Mouse (Mus musculus) heart, embryonic 14.5 days (tissue): Measurements from ENCODE around the gene F11. TPM values are rescaled to one million over a fixed set of nuclear protein-coding genes. Genes with fewer than 3 reads are reported as not detected.

Experiments used
- ATAC-seq: fragments of 200-750 bp; cut with Nextera tagmentation; 2 replicates; pipeline ENCODE4 v1.8.0; 2017; ENCODE audit warnings: low read depth, moderate TSS enrichment; ENCODE audit not compliant: insufficient number of reproducible peaks, insufficient read depth, low FRiP score
- H3K27ac ChIP-seq, 2 experiments: fragments of 200-500 bp in 1 of 2; fragments of 300-500 bp in 1 of 2; sonication (generic) in 1 of 2; replicated peaks in 1 of 2; 2 replicates each; pipeline ENCODE4 v1.5.1; 2012 to 2014; ENCODE audit warnings: low read depth in 2 of 2, low read length in 2 of 2, control low read depth in 1 of 2, mild to moderate bottlenecking in 1 of 2, mixed read lengths in 1 of 2; ENCODE audit not compliant: control insufficient read depth in 1 of 2, insufficient read depth in 1 of 2
- H3K27me3 ChIP-seq: fragments of 300-500 bp; sonication (generic); 2 replicates; pipeline ENCODE4 v1.6.1; 2014; ENCODE audit warnings: mild to moderate bottlenecking, low read length, control low read depth; ENCODE audit not compliant: control insufficient read depth, insufficient read depth
- H3K36me3 ChIP-seq: fragments of 300-500 bp; sonication (generic); 2 replicates; pipeline ENCODE4 v1.6.1; 2014; ENCODE audit warnings: mild to moderate bottlenecking, control low read depth, low read length, mixed read lengths; ENCODE audit not compliant: control insufficient read depth, insufficient read depth
- H3K4me1 ChIP-seq, 2 experiments: fragments of 200-500 bp in 1 of 2; fragments of 300-500 bp in 1 of 2; sonication (generic) in 1 of 2; 2 replicates each; pipeline ENCODE4 v1.6.1; 2012 to 2014; ENCODE audit warnings: low read length in 2 of 2, control low read depth in 1 of 2, mixed read lengths in 1 of 2; ENCODE audit not compliant: control insufficient read depth in 2 of 2, insufficient read depth in 2 of 2
- H3K4me2 ChIP-seq: fragments of 300-500 bp; sonication (generic); 2 replicates; pipeline ENCODE4 v1.6.1; 2014; ENCODE audit warnings: mild to moderate bottlenecking, low read length
- H3K4me3 ChIP-seq, 2 experiments: fragments of 200-500 bp in 1 of 2; fragments of 300-500 bp in 1 of 2; sonication (generic) in 1 of 2; 2 replicates each; pipeline ENCODE4 v1.5.1; 2012 to 2014; ENCODE audit warnings: low read length in 2 of 2, mild to moderate bottlenecking in 2 of 2, control low read depth in 1 of 2, low read depth in 1 of 2, moderate library complexity in 1 of 2; ENCODE audit not compliant: control insufficient read depth in 1 of 2, insufficient read depth in 1 of 2
- H3K9ac ChIP-seq: fragments of 300-500 bp; sonication (generic); 2 replicates; pipeline ENCODE4 v1.6.1; 2014; ENCODE audit warnings: mild to moderate bottlenecking, low read length
- H3K9me3 ChIP-seq: fragments of 300-500 bp; sonication (generic); 2 replicates; pipeline ENCODE4 v1.6.1; 2016; ENCODE audit warnings: low read length, control low read depth; ENCODE audit not compliant: control insufficient read depth
- WGBS: fragments of 180-500 bp; shearing (Covaris S2); extraction: QIAGEN DNeasy Blood & Tissue Kit; methylation state at CpG from one replicate; pipeline ENCODE4 v1.1.7; 2014; 5-methylcytosine and 5-hydroxymethylcytosine counted together
- polyA plus RNA-seq: library from polyadenylated mRNA; unstranded; fragments of >200 nt; fragmentation: Nextera tagmentation; extraction: Ambion mirVana; gene quantifications from 2 replicates; pipeline ENCODE4 v1.2.1, GENCODE M21; 2014

The F11 gene
- polyA plus RNA-seq, 1 experiment from 2014 or later = not detected

DNA sequence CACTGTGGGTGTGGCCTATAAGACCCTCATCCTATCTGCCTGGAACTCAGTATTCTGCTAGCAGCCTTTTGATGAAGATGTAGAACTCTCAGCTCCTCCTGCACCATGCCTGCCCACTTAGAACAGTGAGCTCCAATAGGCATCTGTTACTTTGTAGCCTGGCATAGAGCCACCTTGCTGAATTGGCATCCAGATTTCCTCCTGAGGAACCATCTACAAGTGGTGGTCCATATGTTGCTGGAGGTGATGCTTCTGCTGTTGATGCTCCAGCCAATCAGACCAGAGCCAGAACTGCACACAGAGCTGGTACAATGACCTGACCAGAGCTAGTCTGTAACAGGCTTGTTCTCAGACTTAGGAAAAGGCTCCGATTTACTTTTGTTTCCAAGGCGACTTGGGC is 30.0 kb upstream of the F11 start:
- Histone ChIP-seq H3K4me2 (no peak overlapping the region), H3K9ac (no peak overlapping the region), H3K27me3 (no peaks in the 10 kb centered on the region), H3K9me3 (no peaks in the 10 kb centered on the region), H3K4me3 (no peak overlapping the region), H3K4me1 (no peaks in the 10 kb centered on the region), H3K27ac (no peak overlapping the region), H3K36me3 (no peaks in the 10 kb centered on the region)
- 85% methylated on average over 2 of the region's 2 CpGs for WGBS
- ATAC-seq = no peak

DNA sequence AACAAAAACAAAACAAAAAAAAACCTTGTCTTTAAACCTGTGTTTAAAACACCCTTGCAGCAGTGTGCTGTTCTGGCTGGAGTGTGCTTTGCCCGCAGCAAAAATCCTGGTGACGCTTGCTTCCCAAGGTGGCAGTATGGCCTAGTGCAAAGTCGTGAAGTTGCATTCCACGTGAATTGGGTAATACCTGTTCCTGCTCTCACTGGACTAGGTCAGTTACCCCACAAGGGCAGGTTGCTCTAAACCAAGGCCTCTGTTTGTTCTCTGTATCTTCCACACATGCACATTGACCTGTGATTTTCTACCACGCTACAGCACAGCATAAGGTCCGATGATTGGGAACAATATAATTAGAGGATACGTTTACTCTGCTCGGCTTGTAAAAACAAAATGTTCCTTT is 19.8 kb upstream of the F11 start:
- no peaks in the 10 kb centered on the region for H3K9me3 ChIP-seq
- 75% methylated on average over 8 of the region's 8 CpGs for WGBS
- no peak overlapping the region for H3K4me3 ChIP-seq
- no peaks in the 10 kb centered on the region for H3K36me3 ChIP-seq
- H3K4me2 ChIP-seq = no peak overlapping the region
- no peak overlapping the region for H3K9ac ChIP-seq
- peaks cover 0 to 2% of the 10 kb centered on the region in 2 experiments; a peak in 1 of 4 replicates for H3K4me1 ChIP-seq
- no peak for ATAC-seq
- H3K27me3 ChIP-seq = no peaks in the 10 kb centered on the region
- no peak overlapping the region for H3K27ac ChIP-seq

DNA sequence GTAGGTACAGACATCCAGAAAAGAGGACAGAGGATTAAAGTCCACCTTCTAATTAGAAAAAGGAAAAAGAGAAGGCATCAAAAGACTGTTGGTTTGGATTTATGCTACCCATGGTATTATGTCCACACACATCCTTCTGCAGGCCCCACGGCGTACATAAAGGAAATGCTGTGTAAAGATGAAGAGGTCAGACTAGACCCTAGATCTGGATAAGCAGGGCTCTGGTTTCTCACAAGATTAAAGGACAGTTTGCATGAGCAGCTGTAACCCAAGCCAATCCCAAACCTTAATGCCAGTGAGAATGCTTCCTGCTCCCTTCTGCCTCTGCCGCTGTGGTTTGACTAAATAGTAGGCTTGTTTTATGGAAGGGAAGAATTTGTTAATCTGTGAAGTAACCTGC is 15.6 kb upstream of the F11 start:
- no peak overlapping the region for H3K27ac ChIP-seq
- H3K9me3 ChIP-seq = no peaks in the 10 kb centered on the region
- H3K4me2 ChIP-seq = no peak overlapping the region
- H3K27me3 ChIP-seq = no peaks in the 10 kb centered on the region
- H3K4me1 ChIP-seq = peaks cover 0 to 2% of the 10 kb centered on the region in 2 experiments; a peak in 1 of 4 replicates
- H3K4me3 ChIP-seq = no peak overlapping the region
- H3K9ac ChIP-seq = no peak overlapping the region
- ATAC-seq = no peak
- no peaks in the 10 kb centered on the region for H3K36me3 ChIP-seq
- 68% methylated on average over 3 of the region's 3 CpGs for WGBS

DNA sequence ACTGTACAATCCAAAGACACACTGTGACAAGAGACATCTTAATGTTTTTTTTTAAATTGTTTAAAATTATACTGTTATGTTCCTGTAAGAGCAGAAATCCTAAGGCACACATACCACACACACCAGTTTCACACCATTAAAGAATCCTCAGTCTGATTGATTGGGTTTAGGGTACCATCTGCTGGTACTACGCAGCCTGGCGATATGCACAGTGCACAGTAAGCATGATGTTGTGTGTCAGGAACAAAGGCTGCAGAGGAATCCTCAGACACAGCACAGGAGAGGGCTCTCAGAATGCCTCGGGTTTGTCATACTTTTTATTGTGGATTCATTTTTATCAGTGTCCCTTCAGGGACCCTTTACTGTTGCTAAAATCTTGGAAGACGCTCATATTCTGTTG is 12.5 kb upstream of the F11 start:
- Histone ChIP-seq H3K27me3 (no peaks in the 10 kb centered on the region), H3K9me3 (no peaks in the 10 kb centered on the region), H3K4me3 (no peak overlapping the region), H3K36me3 (no peaks in the 10 kb centered on the region), H3K4me2 (no peak overlapping the region), H3K4me1 (peaks cover 0 to 2% of the 10 kb centered on the region in 2 experiments; a peak in 1 of 4 replicates), H3K9ac (no peak overlapping the region), H3K27ac (no peak overlapping the region)
- WGBS = 75% methylated on average over 4 of the region's 4 CpGs
- ATAC-seq = no peak

DNA sequence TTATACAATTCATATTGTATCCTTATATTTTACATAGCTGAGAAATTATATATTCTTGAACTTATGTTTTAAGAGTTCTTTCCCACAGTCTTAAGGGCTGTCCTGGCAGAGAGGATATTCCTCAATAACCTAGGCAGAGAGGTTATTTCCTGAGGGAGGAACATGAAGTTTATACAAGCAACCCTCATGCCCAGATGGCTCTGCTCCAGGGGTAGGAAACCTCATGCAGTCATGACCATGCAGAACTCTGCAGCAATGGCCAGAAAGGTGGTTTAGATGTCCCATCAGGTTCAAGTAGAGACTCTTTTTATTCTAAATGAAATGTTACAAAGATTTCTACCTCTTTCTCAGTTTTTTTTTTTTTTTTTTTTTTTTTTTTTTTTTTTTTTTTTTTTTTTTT is 7.2 kb upstream of the F11 start:
- no peaks in the 10 kb centered on the region for H3K36me3 ChIP-seq
- H3K27me3 ChIP-seq = no peaks in the 10 kb centered on the region
- H3K9ac ChIP-seq = no peak overlapping the region
- ATAC-seq = no peak
- H3K4me2 ChIP-seq = no peak overlapping the region
- no peak overlapping the region for H3K27ac ChIP-seq
- no peaks in the 10 kb centered on the region for H3K4me1 ChIP-seq
- H3K9me3 ChIP-seq = no peaks in the 10 kb centered on the region
- no peak overlapping the region for H3K4me3 ChIP-seq

DNA sequence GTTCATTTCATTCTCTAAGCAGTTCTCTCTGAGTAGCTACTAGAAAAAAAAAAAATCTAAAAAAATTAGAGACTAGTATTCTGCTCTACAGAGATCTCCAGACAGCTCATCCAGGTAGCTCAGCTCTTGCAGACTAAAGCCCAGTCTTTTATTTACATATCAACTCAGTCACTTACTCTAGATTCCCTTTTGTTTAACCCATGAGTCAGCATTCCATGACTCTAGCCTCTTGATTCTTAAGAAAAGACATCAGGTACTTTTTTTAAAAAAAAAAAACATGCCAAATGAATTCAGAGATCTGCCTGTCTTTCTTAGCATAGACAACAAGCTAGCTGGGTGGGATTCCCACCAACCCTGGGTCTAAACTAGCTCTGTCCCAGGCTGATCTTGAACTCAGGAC is 6.7 kb upstream of the F11 start:
- no peaks in the 10 kb centered on the region for H3K27me3 ChIP-seq
- no peak for ATAC-seq
- no peaks in the 10 kb centered on the region for H3K9me3 ChIP-seq
- no peak overlapping the region for H3K9ac ChIP-seq
- no peaks in the 10 kb centered on the region for H3K36me3 ChIP-seq
- no peak overlapping the region for H3K4me3 ChIP-seq
- no peak overlapping the region for H3K27ac ChIP-seq
- H3K4me2 ChIP-seq = no peak overlapping the region
- H3K4me1 ChIP-seq = no peaks in the 10 kb centered on the region

DNA sequence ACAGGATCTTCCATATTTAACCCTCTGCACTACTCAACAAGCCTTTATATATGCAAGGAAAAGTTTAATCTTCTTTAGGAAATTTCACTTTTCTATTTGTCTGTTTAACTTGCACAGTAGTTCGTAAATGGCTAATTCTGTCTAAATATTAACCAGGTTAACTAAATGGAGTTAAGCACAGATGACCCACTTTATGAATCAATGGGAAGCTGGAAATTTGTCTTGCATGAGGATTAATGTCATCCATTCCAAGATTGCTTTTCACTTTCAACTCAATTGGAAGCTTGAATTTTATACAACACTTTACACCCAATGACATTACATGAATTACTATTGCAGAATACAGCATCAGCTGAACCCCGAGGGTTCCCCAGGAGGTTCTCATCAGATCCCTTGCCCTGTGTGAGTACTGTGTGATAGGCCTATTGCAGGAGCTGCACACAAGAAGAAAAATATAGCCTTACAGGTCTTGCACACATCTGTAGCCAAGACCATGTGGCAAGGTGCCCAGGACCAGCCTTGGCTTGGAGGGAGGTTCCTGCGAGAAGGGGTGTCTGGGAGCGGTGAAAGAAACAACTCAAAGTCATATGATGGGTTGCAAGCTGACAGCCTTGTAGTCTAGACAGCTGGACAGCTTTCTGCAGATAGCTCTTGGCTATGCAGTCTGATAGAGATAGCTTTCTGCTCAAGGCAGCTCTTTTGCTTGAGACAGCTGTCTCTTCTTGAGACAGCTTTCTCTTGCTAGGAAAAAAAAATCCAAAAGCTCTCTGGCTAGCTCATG is 6.0 kb upstream of the F11 start:
- no peak for ATAC-seq
- Histone ChIP-seq H3K9me3 (no peaks in the 10 kb centered on the region), H3K4me1 (no peaks in the 10 kb centered on the region), H3K27me3 (no peaks in the 10 kb centered on the region), H3K27ac (no peak overlapping the region), H3K36me3 (no peaks in the 10 kb centered on the region), H3K4me3 (no peak overlapping the region), H3K4me2 (no peak overlapping the region), H3K9ac (no peak overlapping the region)
- 50% methylated on average over 4 of the region's 4 CpGs for WGBS

DNA sequence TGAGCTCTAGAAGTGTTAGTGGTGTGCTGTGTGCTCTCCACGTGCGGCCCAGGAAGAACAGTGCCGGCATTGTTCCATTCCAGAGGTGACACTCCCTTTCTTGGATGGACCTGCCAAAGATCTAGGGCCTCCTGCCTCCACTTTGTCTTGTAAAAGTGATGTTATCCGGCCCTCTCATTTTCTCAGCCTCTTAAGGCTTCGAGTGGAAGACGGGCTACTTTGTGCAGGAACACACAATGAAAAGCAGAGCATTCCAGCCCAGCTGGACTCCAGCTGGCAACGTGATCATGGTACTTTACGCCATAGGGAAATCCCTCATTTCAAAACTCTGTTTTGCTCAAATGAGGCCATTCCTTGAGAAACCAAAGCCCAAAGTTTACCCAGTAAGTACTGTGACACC is 5.2 kb upstream of the F11 start:
- Histone ChIP-seq H3K9me3 (no peaks in the 10 kb centered on the region), H3K4me3 (no peak overlapping the region), H3K9ac (no peak overlapping the region), H3K27me3 (no peaks in the 10 kb centered on the region), H3K4me2 (no peak overlapping the region), H3K4me1 (no peaks in the 10 kb centered on the region), H3K27ac (no peak overlapping the region), H3K36me3 (no peaks in the 10 kb centered on the region)
- WGBS = 57% methylated on average over 8 of the region's 8 CpGs
- ATAC-seq = no peak
